Mouse (Mus musculus): Measurements from ENCODE around the gene U2af2.

The U2af2 gene

DNA sequence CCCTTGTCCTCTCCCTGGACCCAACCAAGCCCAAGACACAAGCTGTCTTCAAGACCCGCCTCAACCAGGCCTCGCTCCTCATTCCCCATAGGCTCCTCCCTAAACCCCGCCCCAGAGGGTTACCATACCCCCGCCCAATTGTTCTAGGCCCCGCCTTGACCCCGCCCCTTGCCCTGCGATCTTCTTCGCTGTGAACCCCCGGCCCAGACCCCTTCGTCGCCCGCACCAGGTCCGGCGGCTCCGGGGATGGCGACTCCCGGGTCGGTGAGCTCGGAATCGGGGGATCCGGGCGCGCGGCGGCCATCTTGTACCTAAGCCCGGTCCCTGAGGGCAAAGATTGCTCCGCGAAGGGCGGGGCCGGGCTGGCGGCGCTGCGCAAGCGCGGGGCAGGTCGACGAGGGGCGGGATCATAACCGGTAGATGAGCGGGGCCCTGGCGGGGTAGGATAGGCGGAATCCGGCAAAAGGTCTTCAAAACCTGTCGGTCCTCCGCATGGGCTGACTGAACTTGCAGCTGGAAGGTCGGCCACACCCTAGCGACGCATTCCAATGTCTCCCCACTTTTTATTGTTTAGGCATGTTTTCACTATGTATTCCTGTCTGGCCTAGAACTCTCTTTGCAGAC, 23.7 kb upstream of the U2af2 start, which contains the start of gene Zfp784:
TSS of gene Zfp784 (minus strand) at position 338 of the 624 bp plus-strand sequence.
- peak; percentile 93 for DNase-seq

DNA sequence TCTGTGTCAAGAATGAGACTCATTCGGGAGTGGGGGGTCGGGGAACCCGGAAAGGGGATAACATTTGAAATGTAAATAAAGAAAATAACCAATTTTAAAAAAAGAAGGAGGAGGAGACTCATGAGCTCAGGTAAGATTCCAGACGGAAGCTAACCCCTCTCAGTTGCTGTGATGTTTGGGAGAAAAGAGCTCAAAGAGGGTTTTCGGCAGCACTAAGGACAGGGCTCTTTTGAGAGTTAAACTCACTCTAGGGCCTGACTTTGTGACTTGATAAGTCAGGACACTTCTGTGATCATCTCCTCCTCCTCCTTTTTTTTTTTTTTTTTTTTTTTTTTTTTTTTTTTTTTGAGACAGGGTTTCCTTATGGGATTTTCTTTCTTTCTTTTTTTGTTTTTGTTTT, 23.0 kb upstream of the U2af2 start:
- no peak for DNase-seq

DNA sequence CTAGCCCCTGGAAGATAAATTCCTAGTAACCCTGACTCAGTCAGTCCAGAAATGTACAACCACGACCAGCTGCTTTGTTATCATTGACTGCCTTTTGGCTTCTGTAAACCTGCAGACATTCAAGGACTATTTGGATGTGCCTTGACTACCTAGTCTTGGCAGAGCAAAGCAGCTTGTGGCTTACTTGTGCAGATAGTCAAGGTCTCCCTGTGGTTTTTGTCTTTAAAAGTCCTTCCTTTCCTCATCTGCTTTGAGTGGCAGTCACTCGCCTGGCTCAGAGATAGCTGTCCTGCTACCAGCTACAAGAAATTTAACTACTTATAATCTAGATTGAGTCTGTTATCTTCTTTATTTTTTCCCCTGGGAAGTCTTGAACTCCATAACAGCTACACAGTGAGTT, 17.0 kb upstream of the U2af2 start:
- no peak for DNase-seq

DNA sequence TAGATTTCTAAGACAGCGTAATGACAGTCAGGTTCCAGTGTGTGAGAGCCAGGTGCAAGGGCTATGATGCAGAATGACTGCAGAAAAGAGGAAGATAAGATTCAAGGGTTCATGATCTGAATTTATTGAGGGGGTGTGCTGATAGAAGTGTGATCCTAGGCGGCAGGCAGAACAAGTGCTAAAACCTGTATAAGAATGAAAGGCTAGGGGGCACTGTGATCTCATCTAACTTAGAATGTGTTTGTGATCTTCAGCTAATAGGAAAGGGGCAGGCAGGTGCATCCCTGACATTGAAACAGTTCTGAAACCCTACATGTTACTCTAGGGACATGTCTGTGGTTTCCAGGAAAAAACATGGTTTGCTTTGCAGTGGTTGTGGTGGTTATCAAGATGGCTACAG, 15.8 kb upstream of the U2af2 start:
- DNase-seq: no peak

DNA sequence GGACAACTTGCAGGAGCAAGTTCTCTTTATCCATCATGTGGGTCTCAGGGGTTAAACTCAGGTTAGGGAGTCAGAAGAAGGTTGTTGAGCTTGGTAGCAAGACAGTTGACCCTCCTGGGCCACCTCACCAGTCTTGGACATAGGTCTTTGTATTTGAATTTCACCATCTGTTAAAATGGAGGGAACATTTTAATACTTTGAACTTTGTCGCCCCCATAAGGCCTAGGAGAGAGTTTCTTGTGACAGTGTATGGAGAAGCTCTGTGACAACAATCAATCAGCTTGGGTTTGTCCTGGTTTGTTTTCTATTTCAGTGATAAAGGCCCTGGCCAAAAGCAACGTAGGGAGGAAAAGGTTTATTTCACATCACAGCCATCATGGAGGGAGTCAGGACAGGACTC, 14.6 kb upstream of the U2af2 start:
- DNase-seq: no peak

DNA sequence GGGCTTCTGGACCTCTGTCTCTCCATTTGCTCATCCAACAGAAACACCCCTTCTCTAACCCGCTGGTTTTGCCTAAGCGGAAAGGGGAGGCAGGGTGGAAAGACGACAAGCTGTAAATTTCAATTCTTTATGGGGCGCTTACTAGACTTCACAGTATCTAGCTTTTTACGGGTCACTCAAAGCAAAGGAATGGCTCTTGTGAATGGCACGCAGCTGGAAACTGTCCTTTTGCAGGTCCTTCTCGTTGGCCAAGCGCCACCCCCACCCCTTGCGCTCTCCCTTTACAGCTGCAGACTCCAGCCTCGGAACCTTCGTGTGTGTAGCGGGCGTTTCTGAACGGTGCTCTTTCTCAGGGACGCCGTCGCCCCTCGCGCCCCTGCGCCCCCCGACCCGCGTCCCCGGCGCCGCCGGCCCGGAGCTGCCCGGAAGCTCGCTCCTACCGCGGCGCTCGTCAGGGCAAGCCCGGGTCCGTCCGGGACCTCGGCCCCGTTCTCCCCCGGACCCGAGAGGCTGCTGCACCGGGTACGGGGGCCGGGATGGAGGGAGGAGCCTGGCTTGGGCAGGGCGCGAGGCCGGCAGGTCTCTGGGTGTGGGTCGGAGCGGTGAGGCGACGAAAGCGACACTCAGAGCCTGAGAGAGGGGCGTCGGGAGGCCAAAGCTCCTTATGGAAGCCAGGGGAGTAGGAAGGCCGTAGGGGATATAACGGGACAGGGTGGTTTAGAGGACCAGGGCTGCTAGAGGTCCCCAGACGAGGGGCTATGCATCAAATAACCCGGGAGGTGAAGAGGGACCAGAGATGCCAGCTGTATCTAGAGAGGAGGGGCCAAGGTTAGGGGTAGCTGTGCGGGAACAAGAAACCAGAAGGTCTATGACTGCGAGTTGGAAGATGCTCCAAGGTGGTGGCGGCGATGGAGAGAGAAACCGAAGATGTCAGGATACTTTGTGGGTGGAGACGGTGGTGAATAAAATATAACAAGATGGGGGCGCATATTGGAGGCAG, 10.4 kb upstream of the U2af2 start, which contains the start of gene Zfp580:
TSS of gene Zfp580 (plus strand) at position 346 of the 1,000 bp plus-strand sequence.
- DNase-seq: peak; percentile 77

DNA sequence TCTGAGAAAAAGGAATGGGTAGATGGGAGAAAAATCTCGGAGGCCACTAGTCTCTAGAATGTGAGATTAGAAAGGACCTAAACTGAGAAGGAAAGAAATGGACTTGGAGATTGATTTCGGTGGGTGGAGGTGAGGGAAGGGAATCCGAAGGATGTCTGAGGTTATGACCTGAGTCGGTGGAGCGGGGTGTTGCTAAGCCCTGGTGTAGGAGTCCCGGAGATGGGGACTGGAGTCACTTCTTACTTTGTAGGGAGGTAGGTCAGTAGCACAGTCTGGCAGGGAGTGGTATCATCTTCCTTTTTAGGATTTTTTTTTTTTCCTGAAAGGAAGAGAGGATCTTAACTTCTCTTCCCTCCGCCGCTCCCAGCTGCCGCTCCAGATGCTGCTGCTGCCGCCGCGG, 9.5 kb upstream of the U2af2 start:
- DNase-seq: no peak

DNA sequence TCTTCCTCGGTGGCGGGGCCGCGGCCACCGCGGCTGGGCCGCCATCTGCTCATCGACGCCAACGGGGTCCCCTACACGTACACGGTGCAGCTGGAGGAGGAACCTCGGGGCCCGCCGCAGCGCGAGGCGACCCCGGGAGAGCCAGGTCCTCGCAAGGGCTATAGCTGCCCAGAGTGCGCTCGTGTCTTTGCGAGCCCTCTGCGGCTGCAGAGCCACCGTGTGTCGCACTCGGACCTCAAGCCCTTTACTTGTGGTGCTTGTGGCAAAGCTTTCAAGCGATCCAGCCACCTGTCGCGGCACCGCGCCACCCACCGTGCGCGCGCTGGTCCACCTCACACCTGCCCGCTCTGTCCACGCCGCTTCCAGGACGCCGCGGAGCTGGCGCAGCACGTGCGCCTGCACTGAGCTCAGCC, 9.0 kb upstream of the U2af2 start:
- DNase-seq: no peak

DNA sequence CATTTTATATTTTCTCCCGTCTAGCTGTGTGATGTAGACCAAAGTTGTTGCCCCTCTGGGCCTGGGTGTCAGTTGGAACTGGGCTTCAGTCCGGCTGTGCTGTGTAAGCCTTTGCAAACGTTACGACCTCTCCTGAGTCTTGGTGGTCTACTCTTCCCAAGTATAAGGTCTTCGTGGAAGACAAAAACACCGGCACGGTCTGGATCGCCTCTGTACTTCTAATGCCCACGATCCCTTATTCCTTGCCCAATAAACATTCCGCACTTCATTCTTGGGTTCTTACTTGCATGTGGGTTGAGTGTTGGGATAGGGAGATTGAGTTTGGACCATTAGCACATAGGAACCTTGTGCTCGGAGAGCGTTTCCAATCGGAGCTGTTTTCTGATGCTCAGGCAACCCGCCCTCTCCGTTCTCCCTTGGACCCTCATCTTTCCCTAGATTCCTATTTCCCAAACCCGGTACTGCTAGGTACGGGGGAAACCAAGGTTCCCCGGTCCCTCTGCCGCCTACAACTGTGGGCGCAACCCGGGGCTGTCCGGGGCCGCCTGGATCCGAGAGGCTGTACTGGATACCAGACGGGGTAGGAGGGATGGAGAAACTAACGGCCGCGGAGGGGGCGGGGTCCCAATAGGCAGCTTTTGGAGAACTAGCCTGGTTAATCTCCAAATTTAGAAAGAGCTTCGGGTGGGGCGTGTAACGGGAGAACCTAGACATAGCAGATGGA, 8.3 kb upstream of the U2af2 start:
- DNase-seq: no peak

DNA sequence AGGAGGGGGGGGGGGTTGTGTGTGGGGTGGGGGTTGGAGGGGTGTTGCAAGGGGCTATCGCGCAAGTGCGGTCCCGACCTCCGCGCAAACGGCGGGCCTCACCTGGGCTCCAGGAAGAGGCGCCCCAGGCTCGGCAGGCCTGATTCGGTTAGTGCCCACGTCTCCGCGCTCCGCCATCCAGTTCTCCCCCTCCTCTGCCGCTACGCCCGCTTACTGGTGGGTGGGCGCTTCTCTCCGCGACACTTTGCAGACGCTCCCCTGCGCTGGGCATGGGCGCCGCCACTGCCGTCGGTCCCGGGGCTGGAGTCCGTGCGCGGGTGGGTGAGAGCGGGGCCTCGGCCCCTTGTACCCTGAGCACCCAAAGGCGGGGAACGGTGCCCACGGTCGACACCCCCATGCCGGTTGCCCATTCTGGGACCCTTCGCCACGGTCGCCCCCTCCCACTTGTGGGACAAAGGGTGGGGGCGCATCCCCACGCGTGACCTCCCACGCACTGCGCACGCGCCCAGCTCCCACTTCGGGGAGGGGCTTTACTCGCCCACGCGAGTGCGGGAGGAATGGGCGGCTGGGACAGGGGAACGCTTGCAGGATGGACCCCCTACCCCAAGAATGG, 5.2 kb upstream of the U2af2 start:
- DNase-seq: peak; percentile 67

DNA sequence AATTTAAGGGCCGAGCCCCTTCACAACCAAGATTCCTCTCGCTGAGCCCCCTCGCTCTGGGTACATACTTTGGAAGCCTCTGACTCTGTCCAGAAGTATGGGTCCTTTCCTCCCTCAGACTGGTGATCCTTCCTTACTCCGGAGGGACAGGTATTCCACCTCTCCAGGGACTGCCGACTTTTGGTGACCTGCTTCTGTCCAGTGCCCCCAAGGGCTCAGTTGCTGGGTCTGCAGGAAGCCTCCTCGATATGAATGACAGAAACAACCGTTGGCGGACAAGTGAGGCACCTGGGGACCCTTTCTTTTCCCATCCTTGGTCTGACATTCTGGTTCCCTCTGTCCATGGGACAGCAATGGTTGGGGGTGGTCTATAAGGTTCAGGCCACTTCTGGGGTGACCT, 4.6 kb upstream of the U2af2 start:
- no peak for DNase-seq

DNA sequence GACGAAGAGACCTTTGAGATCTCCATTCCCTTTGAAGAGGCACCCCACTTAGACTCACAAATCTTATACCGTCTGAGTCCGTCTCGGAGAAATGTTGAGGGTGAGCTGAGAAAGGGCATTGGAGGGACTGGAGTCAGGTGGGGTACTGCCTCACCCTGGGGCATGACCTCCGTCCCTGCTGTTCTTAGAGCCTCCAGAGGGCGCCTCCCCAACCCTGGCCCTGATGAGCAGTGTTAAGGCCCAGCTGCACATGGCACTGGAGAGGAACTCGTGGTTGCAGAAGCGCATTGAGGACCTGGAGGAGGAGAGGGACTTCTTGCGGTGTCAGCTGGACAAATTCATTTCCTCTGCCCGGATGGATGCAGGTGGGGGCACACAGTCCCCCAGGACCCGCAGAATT, 4.1 kb upstream of the U2af2 start:
- DNase-seq: peak; percentile 25

DNA sequence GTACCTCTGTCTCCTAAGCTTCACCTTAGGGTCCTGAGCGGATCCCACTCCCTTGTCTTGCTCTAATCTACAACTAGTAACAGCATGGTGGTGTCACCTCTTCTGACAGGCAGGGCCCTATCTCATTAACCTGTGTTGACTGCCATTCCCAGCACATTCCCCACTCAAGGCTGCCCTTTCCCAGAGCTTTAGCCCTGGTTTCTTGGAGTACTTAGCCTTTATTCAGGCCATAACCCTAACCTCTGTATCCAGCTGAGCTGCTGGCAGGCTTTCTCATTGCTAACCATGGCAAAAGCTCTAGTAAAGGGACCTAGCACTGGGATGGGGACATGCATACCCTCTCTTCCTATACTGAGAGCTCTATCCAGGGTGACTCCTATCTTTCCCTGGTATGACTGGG, 3.3 kb upstream of the U2af2 start:
- no peak for DNase-seq

DNA sequence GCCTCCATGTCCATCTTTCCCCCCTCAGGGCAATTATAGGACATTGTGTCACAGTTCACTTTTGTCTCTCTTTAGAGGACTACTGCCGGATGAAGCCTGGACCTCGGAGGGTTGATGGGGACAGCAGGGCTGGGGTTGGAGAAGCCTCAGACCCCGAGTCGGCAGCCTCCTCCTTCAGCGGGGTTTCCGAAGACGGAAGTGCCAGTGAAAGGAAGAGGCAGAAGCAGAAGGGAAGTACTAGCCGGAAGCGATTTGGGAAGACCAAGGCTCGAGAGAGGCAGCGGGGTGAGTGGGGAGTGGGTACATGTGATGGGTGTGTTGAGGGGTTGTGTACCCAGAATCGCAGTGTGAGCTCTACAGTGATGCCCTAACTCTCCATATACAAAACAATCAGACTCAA, 2.5 kb upstream of the U2af2 start:
- no peak for DNase-seq

DNA sequence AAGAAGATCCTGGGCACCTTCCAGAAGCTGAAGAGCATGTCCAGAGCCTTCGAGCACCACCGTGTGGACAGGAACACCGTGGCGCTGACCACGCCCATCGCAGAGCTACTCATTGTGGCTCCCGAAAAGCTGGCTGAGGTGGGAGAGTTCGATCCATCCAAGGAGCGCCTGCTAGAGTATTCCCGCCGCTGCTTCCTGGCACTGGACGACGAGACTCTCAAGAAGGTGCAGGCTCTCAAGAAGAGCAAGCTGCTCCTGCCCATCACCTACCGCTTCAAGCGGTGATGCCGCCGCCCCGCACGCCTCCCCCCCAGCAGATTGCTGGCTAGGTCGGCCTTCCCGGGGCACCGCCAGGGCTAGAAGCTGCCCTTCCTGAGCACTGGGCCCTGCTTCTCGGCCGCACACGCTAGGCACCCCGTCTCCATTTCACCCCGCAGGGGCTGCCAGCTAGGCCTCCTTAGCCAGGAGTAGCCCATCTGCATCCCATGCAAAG, 1.7 kb upstream of the U2af2 start:
- peak; percentile 81 for DNase-seq

DNA sequence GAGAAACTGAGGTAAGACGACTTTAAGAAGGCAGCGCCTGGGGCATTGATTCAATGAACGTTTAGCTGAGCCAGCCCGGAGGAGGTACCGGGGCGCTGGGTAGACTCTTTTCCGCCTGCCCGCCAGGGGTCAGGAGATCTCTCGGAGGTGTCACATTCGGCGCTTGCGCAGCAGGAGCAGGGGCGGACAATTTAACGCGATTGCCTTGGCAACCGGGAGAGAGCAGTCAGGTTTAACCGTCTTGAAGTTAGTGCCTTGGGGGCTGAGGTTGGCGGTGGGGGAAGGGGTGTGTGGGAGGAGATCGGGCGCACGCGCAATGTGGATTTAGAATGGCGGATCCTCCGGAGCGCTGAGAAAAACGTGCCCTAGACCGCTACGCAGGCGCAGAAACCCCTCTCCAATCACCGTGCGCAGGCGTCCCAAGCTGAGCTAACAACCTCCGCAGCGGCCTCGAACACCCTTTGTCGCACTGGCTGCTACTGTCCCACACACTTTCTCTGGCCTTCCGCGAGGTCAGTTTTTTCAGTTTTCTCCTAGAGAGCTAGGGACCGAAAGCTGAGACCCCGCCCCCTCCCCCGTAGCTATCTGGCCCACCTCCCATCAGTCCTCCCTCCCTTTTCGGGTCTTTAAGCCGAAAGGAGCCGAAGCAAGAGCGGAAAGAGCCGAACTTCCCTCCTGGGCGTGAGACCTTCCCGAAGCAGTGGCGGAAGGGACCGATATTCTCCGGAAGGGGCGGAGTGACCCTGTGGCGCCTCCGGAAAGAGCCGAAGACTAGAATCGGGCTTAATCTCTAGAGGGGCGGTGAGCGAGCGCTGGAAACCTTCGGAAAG, 784 bp upstream of the U2af2 start:
- DNase-seq: peak; percentile 98

DNA sequence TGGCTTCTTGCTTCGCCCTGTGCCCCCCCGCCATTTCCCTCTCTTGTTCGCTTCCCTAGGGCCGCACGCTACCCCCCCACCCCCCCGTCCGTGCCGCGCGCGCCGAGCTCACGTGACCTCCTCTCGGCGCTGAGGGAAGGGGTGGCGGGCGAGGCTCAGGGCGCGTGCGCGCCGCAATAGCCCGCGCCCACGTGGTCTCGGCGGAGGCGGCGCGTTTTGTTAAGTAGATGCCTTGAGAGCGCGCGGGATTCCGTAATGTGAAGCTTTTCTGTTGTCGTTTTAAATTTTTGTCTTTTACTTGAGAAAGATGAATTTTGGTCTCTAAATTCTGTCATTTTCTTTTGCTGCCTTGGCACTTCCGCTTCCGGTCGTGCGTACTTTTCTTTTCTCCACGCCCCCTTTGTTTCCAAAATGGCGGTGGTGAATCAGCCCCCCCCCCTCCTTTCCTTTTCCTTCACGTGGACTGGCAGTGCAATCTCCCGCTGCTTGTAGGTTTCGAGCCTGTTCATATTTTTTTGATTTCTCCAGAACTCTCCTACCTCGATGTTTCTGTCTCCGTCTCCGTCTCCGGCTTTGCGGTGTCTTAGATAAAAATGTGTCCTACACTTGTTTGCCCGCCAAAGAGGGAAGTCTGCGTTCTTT, 538 bp downstream of the U2af2 start:
- DNase-seq: no peak

DNA sequence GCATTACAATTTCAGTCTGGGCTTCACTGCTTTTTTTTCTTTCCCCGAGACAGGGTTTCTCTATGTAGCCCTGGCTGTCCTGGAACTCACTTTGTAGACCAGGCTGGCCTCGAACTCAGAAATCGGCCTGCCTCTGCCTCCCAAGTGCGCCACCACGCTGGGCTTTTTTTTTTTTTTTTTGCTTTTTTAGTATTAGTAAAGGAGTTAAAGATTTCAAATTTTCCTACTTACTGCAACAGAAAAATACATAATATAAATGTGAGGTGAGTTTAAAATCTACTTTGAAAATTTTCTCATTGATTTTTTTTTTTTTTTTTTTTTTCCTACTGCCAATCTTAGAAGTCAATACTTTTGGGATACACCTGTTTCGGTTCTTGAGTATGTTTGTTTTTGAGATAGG, 2.9 kb downstream of the U2af2 start:
- DNase-seq: no peak

DNA sequence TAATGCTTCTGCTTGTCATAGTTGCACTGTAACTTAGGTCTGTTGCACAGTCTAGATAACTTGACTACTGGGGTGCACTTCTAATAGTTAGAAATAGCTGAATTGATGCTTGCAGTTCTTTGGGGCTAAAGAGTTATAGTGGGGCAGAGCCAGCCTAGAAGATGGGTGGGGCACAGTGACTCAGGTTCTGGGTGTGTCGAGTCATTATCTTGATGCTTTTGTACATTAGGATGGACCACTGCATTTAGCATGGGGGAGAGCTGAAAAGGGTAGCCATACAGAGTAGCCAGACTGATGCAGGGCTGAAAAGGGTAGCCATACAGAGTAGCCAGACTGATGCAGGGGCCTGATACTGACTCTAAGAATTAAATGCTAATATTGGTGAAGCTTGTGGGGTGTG, 11.6 kb downstream of the U2af2 start:
- DNase-seq: no peak

DNA sequence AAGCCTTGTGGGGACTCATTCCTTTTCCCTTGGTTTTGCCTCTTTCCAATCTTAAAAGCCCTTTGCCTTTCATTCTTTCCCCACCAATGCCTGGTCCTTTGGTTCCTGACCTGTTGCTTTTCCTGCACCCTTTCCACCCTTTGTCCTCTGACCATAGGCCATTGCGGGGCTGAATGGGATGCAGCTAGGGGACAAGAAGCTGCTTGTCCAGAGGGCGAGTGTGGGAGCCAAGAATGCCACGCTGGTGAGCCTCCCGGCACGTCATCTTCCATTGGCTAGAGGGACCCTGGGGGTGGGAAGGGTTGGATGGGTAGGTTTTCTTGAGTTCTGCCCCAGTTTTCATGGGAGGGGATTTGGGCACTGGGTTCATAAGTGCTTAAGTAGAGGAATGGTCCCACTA, 13.0 kb downstream of the U2af2 start:
- DNase-seq: no peak

DNA sequence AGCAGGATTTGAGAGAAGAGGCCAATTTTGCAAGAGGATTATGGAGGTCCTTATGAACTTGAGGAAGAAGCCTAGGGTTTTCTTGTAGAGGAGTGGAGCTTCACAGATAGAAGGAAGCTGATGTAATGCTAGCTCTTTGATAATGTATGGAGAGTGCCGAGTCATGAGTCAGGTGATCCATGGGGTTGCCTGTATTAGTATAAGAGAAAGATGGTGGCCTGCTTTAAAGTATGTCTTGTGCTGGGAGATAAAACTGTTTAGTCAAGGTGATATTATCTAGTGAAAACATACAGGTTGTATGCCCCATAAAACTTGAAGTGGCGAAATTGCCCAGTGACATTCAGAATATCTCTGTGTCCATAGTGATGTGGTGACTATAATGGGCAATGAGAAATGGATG, 15.0 kb downstream of the U2af2 start:
- DNase-seq: no peak

Measured in right cerebral cortex, adult 18-20 months (tissue).